Mouse (Mus musculus): ENCODE results near the gene Trp53bp2. TPM values are rescaled to one million over a fixed set of nuclear protein-coding genes. Genes with fewer than 3 reads are reported as not detected.

Gene Trp53bp2
- polyA plus RNA-seq (2015; fragmentation: Nextera tagmentation; extraction: Ambion mirVana) = 26.1 and 26.7 TPM in 2 replicates

- DNase-seq (ENCODE audit: low spot score) = peak; percentile 97
- 0% methylated on average over 67 of the region's 71 CpGs for WGBS
- H3K27ac ChIP-seq = peak within 1 kb of the TSS; percentile 95
- peak within 1 kb of the TSS; percentile 77 for H3K4me2 ChIP-seq (ENCODE audit: low read length)
- H3K9me3 ChIP-seq (replicated peaks; ENCODE audit: low read length) = no peaks in the 10 kb centered on the region
- H3K4me3 ChIP-seq (replicated peaks; ENCODE audit: low read depth, low read length) = peak within 1 kb of the TSS; percentile 92
- no peaks in the 10 kb centered on the region for H3K36me3 ChIP-seq (ENCODE audit: insufficient read depth, low read length)
- H3K4me1 ChIP-seq (replicated peaks; ENCODE audit: insufficient read depth, low read length) = peaks cover 5% of the 10 kb centered on the region; the same call in 1 of the 2 replicates
- peak; percentile 63 for TF ChIP-seq CTCF (IDR thresholded peaks at IDR 0.05; ENCODE audit: low read depth)
- ATAC-seq (replicated peaks; ENCODE audit: low FRiP score, low read depth) = peak; percentile 93
- peak within 1 kb of the TSS; percentile 95 for H3K9ac ChIP-seq (ENCODE audit: low read depth, low read length)
- no peaks in the 10 kb centered on the region for H3K27me3 ChIP-seq (ENCODE audit: insufficient read depth, low read length)
Measured at GRCm38 (mm10) chr1:182408684-182409327, at the start of gene Trp53bp2. Gene Trp53bp2, plus strand, starts transcription at chr1:182409172.

- Histone ChIP-seq H3K36me3 (ENCODE audit: insufficient read depth, low read length) (no peaks in the 10 kb centered on the region), H3K4me1 (replicated peaks; ENCODE audit: insufficient read depth, low read length) (no peaks in the 10 kb centered on the region), H3K27me3 (ENCODE audit: insufficient read depth, low read length) (no peaks in the 10 kb centered on the region), H3K4me3 (replicated peaks; ENCODE audit: low read depth, low read length) (no peak overlapping the region), H3K9me3 (replicated peaks; ENCODE audit: low read length) (no peaks in the 10 kb centered on the region), H3K27ac (no peak overlapping the region), H3K9ac (ENCODE audit: low read depth, low read length) (no peak overlapping the region), H3K4me2 (ENCODE audit: low read length) (no peak overlapping the region)
- TF ChIP-seq CTCF (IDR thresholded peaks at IDR 0.05; ENCODE audit: low read depth) = no peak
- ATAC-seq (replicated peaks; ENCODE audit: low FRiP score, low read depth) (no peak), DNase-seq (ENCODE audit: low spot score) (no peak)
- 87% methylated on average over 5 of the region's 5 CpGs for WGBS
Measured at GRCm38 (mm10) chr1:182362703-182363102, 46.3 kb upstream of the Trp53bp2 start.

- ATAC-seq (replicated peaks; ENCODE audit: low FRiP score, low read depth) (no peak), DNase-seq (ENCODE audit: low spot score) (peak; percentile 79)
- H3K27me3 ChIP-seq (ENCODE audit: insufficient read depth, low read length) = no peaks in the 10 kb centered on the region
- no peak overlapping the region for H3K27ac ChIP-seq
- H3K4me2 ChIP-seq (ENCODE audit: low read length) = no peak overlapping the region
- no peaks in the 10 kb centered on the region for H3K9me3 ChIP-seq (replicated peaks; ENCODE audit: low read length)
- no peaks in the 10 kb centered on the region for H3K36me3 ChIP-seq (ENCODE audit: insufficient read depth, low read length)
- no peaks in the 10 kb centered on the region; the same call in 1 of the 2 replicates for H3K4me1 ChIP-seq (replicated peaks; ENCODE audit: insufficient read depth, low read length)
- WGBS = 28% methylated on average over 12 of the region's 12 CpGs
- H3K4me3 ChIP-seq (replicated peaks; ENCODE audit: low read depth, low read length) = no peak overlapping the region
- no peak overlapping the region for H3K9ac ChIP-seq (ENCODE audit: low read depth, low read length)
- no peak for TF ChIP-seq CTCF (IDR thresholded peaks at IDR 0.05; ENCODE audit: low read depth)
Measured at GRCm38 (mm10) chr1:182363683-182364404, 45.1 kb upstream of the Trp53bp2 start.

GRCm38 (mm10) chr1:182368309-182368708 lies 40.7 kb upstream of the Trp53bp2 start:
- H3K27me3 ChIP-seq (ENCODE audit: insufficient read depth, low read length) = no peaks in the 10 kb centered on the region
- no peaks in the 10 kb centered on the region; the same call in 1 of the 2 replicates for H3K4me1 ChIP-seq (replicated peaks; ENCODE audit: insufficient read depth, low read length)
- H3K4me3 ChIP-seq (replicated peaks; ENCODE audit: low read depth, low read length) = no peak overlapping the region
- H3K36me3 ChIP-seq (ENCODE audit: insufficient read depth, low read length) = no peaks in the 10 kb centered on the region
- TF ChIP-seq CTCF (IDR thresholded peaks at IDR 0.05; ENCODE audit: low read depth) = no peak
- no peak for ATAC-seq (replicated peaks; ENCODE audit: low FRiP score, low read depth)
- 47% methylated on average over 7 of the region's 7 CpGs for WGBS
- peak overlapping the region; percentile 13; the same call in 1 of the 2 replicates for H3K4me2 ChIP-seq (ENCODE audit: low read length)
- no peak overlapping the region for H3K27ac ChIP-seq
- no peaks in the 10 kb centered on the region for H3K9me3 ChIP-seq (replicated peaks; ENCODE audit: low read length)
- no peak overlapping the region for H3K9ac ChIP-seq (ENCODE audit: low read depth, low read length)
- DNase-seq (ENCODE audit: low spot score) = peak; percentile 7

- Histone ChIP-seq H3K4me2 (ENCODE audit: low read length) (peak overlapping the region; percentile 13; the same call in 1 of the 2 replicates), H3K27me3 (ENCODE audit: insufficient read depth, low read length) (no peaks in the 10 kb centered on the region), H3K9me3 (replicated peaks; ENCODE audit: low read length) (no peaks in the 10 kb centered on the region), H3K36me3 (ENCODE audit: insufficient read depth, low read length) (no peaks in the 10 kb centered on the region), H3K4me3 (replicated peaks; ENCODE audit: low read depth, low read length) (no peak overlapping the region), H3K9ac (ENCODE audit: low read depth, low read length) (no peak overlapping the region), H3K4me1 (replicated peaks; ENCODE audit: insufficient read depth, low read length) (no peaks in the 10 kb centered on the region; the same call in 1 of the 2 replicates), H3K27ac (no peak overlapping the region)
- WGBS = 15% methylated on average over 8 of the region's 8 CpGs
- TF ChIP-seq CTCF (IDR thresholded peaks at IDR 0.05; ENCODE audit: low read depth) = no peak
- DNase-seq (ENCODE audit: low spot score) (peak; percentile 37), ATAC-seq (replicated peaks; ENCODE audit: low FRiP score, low read depth) (no peak)
Measured at GRCm38 (mm10) chr1:182368782-182369181, 40.2 kb upstream of the Trp53bp2 start.

GRCm38 (mm10) chr1:182369435-182369834 lies 39.5 kb upstream of the Trp53bp2 start:
- H3K4me3 ChIP-seq (replicated peaks; ENCODE audit: low read depth, low read length) = no peak overlapping the region
- 66% methylated on average over 4 of the region's 4 CpGs for WGBS
- ATAC-seq (replicated peaks; ENCODE audit: low FRiP score, low read depth) (no peak), DNase-seq (ENCODE audit: low spot score) (peak; percentile 8)
- no peaks in the 10 kb centered on the region for H3K36me3 ChIP-seq (ENCODE audit: insufficient read depth, low read length)
- no peaks in the 10 kb centered on the region for H3K27me3 ChIP-seq (ENCODE audit: insufficient read depth, low read length)
- no peak overlapping the region for H3K4me2 ChIP-seq (ENCODE audit: low read length)
- no peak overlapping the region for H3K9ac ChIP-seq (ENCODE audit: low read depth, low read length)
- no peaks in the 10 kb centered on the region; the same call in 1 of the 2 replicates for H3K4me1 ChIP-seq (replicated peaks; ENCODE audit: insufficient read depth, low read length)
- no peak overlapping the region for H3K27ac ChIP-seq
- no peak for TF ChIP-seq CTCF (IDR thresholded peaks at IDR 0.05; ENCODE audit: low read depth)
- H3K9me3 ChIP-seq (replicated peaks; ENCODE audit: low read length) = no peaks in the 10 kb centered on the region

Data from kidney, postnatal 0 days (tissue).